In genomic region chr6:149267951-149268350, GRCm38 (mm10) we compare ENCODE assay signal across 17 mouse cellular contexts.
"Had no signal": no experiment of that assay in that cellular context is flagged by ENCODE, and none has a peak within 500 bp of the region (broad histone marks: within the 10 kb centered on the region; RNA-seq: fewer than 3 reads in every experiment).

No protein-coding gene starts in this region.

- H3K9ac ChIP-seq: neural tube, embryonic 12.5 days; neural tube, embryonic 13.5 days; neural tube, embryonic 15.5 days; stomach, embryonic 15.5 days had no signal

- H3K27me3 ChIP-seq: neural tube, embryonic 12.5 days; neural tube, embryonic 13.5 days; neural tube, embryonic 15.5 days; stomach, embryonic 15.5 days had no signal

- H3K36me3 ChIP-seq: neural tube, embryonic 12.5 days; neural tube, embryonic 13.5 days; neural tube, embryonic 15.5 days; stomach, embryonic 15.5 days had no signal

- H3K4me2 ChIP-seq: neural tube, embryonic 12.5 days; neural tube, embryonic 13.5 days; neural tube, embryonic 15.5 days; stomach, embryonic 15.5 days had no signal

- H3K9me3 ChIP-seq: neural tube, embryonic 12.5 days; neural tube, embryonic 13.5 days; neural tube, embryonic 15.5 days; stomach, embryonic 15.5 days had no signal

- H3K4me3 ChIP-seq: neural tube, embryonic 12.5 days; neural tube, embryonic 13.5 days; neural tube, embryonic 15.5 days; stomach, embryonic 15.5 days had no signal

- DNase-seq: retina, postnatal 1 day; right cerebral cortex, adult 18-20 months; right cerebral cortex, postnatal 14 days; right cerebral cortex, postnatal 25 days; right cerebral cortex, postnatal 4 days; spleen, adult 18-20 months; thymus, adult 18-20 months; thymus, adult 2 months; thymus, postnatal 14 days; thymus, postnatal 25 days; thymus, postnatal 36 days; thymus, postnatal 4 days had no signal

- H3K27ac ChIP-seq: neural tube, embryonic 12.5 days; neural tube, embryonic 13.5 days; neural tube, embryonic 15.5 days; stomach, embryonic 15.5 days; stomach, postnatal 0 days had no signal

- H3K4me1 ChIP-seq: neural tube, embryonic 12.5 days; neural tube, embryonic 13.5 days; neural tube, embryonic 15.5 days; stomach, embryonic 15.5 days had no signal
